Mouse (Mus musculus) MEL (cell line): ENCODE measurements at regions not wholly inside any gene's neighbourhood (a gene's known extent, or its start where the extent isn't known, plus 50 kb on each side); places are given as distances from the start of the nearest gene placed in this dataset.

ENCODE experiments used
- DNase-seq: peaks from one replicate; pipeline ENCODE4 v3.0.0; 2011; ENCODE audit warnings: low read depth, low spot score
- H3K27ac ChIP-seq: 2 replicates; pipeline ENCODE4 v1.5.1; 2012; ENCODE audit warnings: low read depth, mild to moderate bottlenecking, control low read depth, low read length, moderate library complexity; ENCODE audit not compliant: control insufficient read depth
- H3K27me3 ChIP-seq, 2 experiments: fragments of 150-350 bp in 1 of 2; sonication (generic) in 1 of 2; 2 replicates each; pipeline ENCODE4 v1.6.1; 2012; ENCODE audit warnings: low read length in 2 of 2, mild to moderate bottlenecking in 2 of 2, improper control_type of control experiment in 1 of 2, moderate library complexity in 1 of 2; ENCODE audit not compliant: insufficient read depth in 2 of 2, control insufficient read depth in 1 of 2
- H3K36me3 ChIP-seq, 2 experiments: 2 replicates each; pipeline ENCODE4 v1.6.1; 2012 to 2014; ENCODE audit warnings: low read length in 2 of 2, improper control_type of control experiment in 1 of 2, inconsistent platforms in 1 of 2, mild to moderate bottlenecking in 1 of 2; ENCODE audit not compliant: insufficient read depth in 2 of 2, control insufficient read depth in 1 of 2
- H3K4me1 ChIP-seq, 2 experiments: fragments of 150-350 bp in 1 of 2; sonication (generic) in 1 of 2; 2 replicates each; pipeline ENCODE4 v1.6.1; 2012; ENCODE audit warnings: low read length in 2 of 2, improper control_type of control experiment in 1 of 2, mild to moderate bottlenecking in 1 of 2; ENCODE audit not compliant: insufficient read depth in 2 of 2, control insufficient read depth in 1 of 2
- H3K4me3 ChIP-seq, 2 experiments: fragments of 150-350 bp in 1 of 2; sonication (generic) in 1 of 2; 2 replicates each; pipeline ENCODE4 v1.5.1; 2012; ENCODE audit warnings: low read depth in 2 of 2, low read length in 2 of 2, mild to moderate bottlenecking in 2 of 2, moderate library complexity in 2 of 2, control low read depth in 1 of 2, improper control_type of control experiment in 1 of 2; ENCODE audit not compliant: control insufficient read depth in 1 of 2, insufficient read depth in 1 of 2
- H3K79me2 ChIP-seq: 2 replicates; pipeline ENCODE4 v1.6.1; 2012; ENCODE audit warnings: mild to moderate bottlenecking, low read length, moderate library complexity; ENCODE audit not compliant: control insufficient read depth, poor library complexity, insufficient read depth
- H3K9ac ChIP-seq: 2 replicates; pipeline ENCODE4 v1.6.1; 2012; ENCODE audit warnings: low read depth, mild to moderate bottlenecking, control low read depth, low read length, moderate library complexity; ENCODE audit not compliant: control insufficient read depth, poor library complexity, severe bottlenecking
- H3K9me3 ChIP-seq: fragments of 150-350 bp; sonication (generic); replicated peaks from 2 replicates; pipeline ENCODE4 v1.6.1; 2012; ENCODE audit warnings: mild to moderate bottlenecking, low read length, improper control_type of control experiment, moderate library complexity; ENCODE audit not compliant: insufficient read depth
- CHD1 ChIP-seq: IDR thresholded peaks from 2 replicates; pipeline ENCODE4 v1.6.1; 2012; ENCODE audit warnings: low read depth, mild to moderate bottlenecking, inconsistent platforms, low read length, improper control_type of control experiment
- CTCF ChIP-seq, 3 experiments: IDR thresholded peaks in 2 of 3; conservative IDR thresholded peaks in 1 of 3; 2 replicates each; pipeline ENCODE4 v1.5.1; 2011 to 2012; ENCODE audit warnings: low read length in 3 of 3, low read depth in 2 of 3, mild to moderate bottlenecking in 2 of 3, improper control_type of control experiment in 1 of 3, inconsistent platforms in 1 of 3, mixed read lengths in 1 of 3, moderate library complexity in 1 of 3; ENCODE audit not compliant: control insufficient read depth in 1 of 3, insufficient read depth in 1 of 3, poor library complexity in 1 of 3, severe bottlenecking in 1 of 3
- ELF1 ChIP-seq: IDR thresholded peaks from 2 replicates; pipeline ENCODE4 v1.6.1; 2014; ENCODE audit warnings: low read depth, mild to moderate bottlenecking, inconsistent platforms, low read length, improper control_type of control experiment, moderate library complexity
- ETS1 ChIP-seq: IDR thresholded peaks from 2 replicates; pipeline ENCODE4 v1.6.1; 2012; ENCODE audit warnings: low read depth, mild to moderate bottlenecking, inconsistent platforms, low read length, improper control_type of control experiment, moderate library complexity
- HCFC1 ChIP-seq: IDR thresholded peaks from 2 replicates; pipeline ENCODE4 v1.6.1; 2012; ENCODE audit warnings: low read depth, mild to moderate bottlenecking, inconsistent platforms, low read length, improper control_type of control experiment, moderate library complexity
- MAX ChIP-seq: IDR thresholded peaks from 2 replicates; pipeline ENCODE4 v1.6.1; 2011; ENCODE audit warnings: low read length, improper control_type of control experiment
- MEF2A ChIP-seq: IDR thresholded peaks from 2 replicates; pipeline ENCODE4 v1.6.1; 2014; ENCODE audit warnings: low read depth, mild to moderate bottlenecking, inconsistent platforms, low read length, improper control_type of control experiment; ENCODE audit not compliant: poor library complexity, insufficient replicate concordance, severe bottlenecking; ENCODE audit errors: extremely low read depth
- MXI1 ChIP-seq: IDR thresholded peaks from 2 replicates; pipeline ENCODE4 v1.6.1; 2011; ENCODE audit warnings: mild to moderate bottlenecking, low read depth, low read length, improper control_type of control experiment
- MYB ChIP-seq: IDR thresholded peaks from 2 replicates; pipeline ENCODE4 v1.6.1; 2011; ENCODE audit warnings: mild to moderate bottlenecking, low read depth, low read length, improper control_type of control experiment
- MYC ChIP-seq: IDR thresholded peaks from 2 replicates; pipeline ENCODE4 v1.6.1; 2011; ENCODE audit warnings: low read depth, mild to moderate bottlenecking, low read length, improper control_type of control experiment, moderate library complexity
- NELFE ChIP-seq: IDR thresholded peaks from 2 replicates; pipeline ENCODE4 v1.6.1; 2011; ENCODE audit warnings: low read depth, low read length, improper control_type of control experiment
- NRF1 ChIP-seq: IDR thresholded peaks from 2 replicates; pipeline ENCODE4 v1.6.1; 2014; ENCODE audit warnings: low read depth, mild to moderate bottlenecking, inconsistent platforms, low read length, improper control_type of control experiment, moderate library complexity; ENCODE audit not compliant: poor library complexity, insufficient read depth, severe bottlenecking
- POLR2A ChIP-seq, 2 experiments: IDR thresholded peaks; 2 replicates each; pipeline ENCODE4 v1.6.1; 2011 to 2012; ENCODE audit warnings: low read length in 2 of 2, mild to moderate bottlenecking in 2 of 2, control low read depth in 1 of 2, improper control_type of control experiment in 1 of 2, low read depth in 1 of 2, moderate library complexity in 1 of 2; ENCODE audit not compliant: control insufficient read depth in 1 of 2, insufficient read depth in 1 of 2, poor library complexity in 1 of 2
- POLR2AphosphoS5 ChIP-seq: IDR thresholded peaks from 2 replicates; pipeline ENCODE4 v1.6.1; 2012; ENCODE audit warnings: low read depth, borderline replicate concordance, mild to moderate bottlenecking, inconsistent platforms, low read length, moderate library complexity, mixed read lengths
- RAD21 ChIP-seq: IDR thresholded peaks from 2 replicates; pipeline ENCODE4 v1.6.1; 2011; ENCODE audit warnings: mild to moderate bottlenecking, low read depth, low read length, improper control_type of control experiment
- SIN3A ChIP-seq: IDR thresholded peaks from 2 replicates; pipeline ENCODE4 v1.6.1; 2012; ENCODE audit warnings: low read length, improper control_type of control experiment, inconsistent platforms
- SMC3 ChIP-seq: IDR thresholded peaks from 2 replicates; pipeline ENCODE4 v1.6.1; 2011; ENCODE audit warnings: low read depth, low read length, improper control_type of control experiment
- TAL1 ChIP-seq: IDR thresholded peaks from 2 replicates; pipeline ENCODE4 v1.6.1; 2012; ENCODE audit warnings: mild to moderate bottlenecking, inconsistent platforms, low read length, moderate library complexity, mixed read lengths
- TCF12 ChIP-seq: IDR thresholded peaks from 2 replicates; pipeline ENCODE4 v1.6.1; 2014; ENCODE audit warnings: low read depth, mild to moderate bottlenecking, inconsistent platforms, low read length, improper control_type of control experiment, moderate library complexity
- USF1 ChIP-seq: IDR thresholded peaks from 2 replicates; pipeline ENCODE4 v1.6.1; 2014; ENCODE audit warnings: low read depth, mild to moderate bottlenecking, inconsistent platforms, low read length, improper control_type of control experiment, moderate library complexity
- ZKSCAN1 ChIP-seq: IDR thresholded peaks from 2 replicates; pipeline ENCODE4 v1.6.1; 2012; ENCODE audit warnings: low read depth, mild to moderate bottlenecking, inconsistent platforms, low read length, improper control_type of control experiment, moderate library complexity
- ZMIZ1 ChIP-seq: IDR thresholded peaks from 2 replicates; pipeline ENCODE4 v1.6.1; 2012; ENCODE audit warnings: low read depth, mild to moderate bottlenecking, inconsistent platforms, low read length, improper control_type of control experiment, moderate library complexity
- ZNF384 ChIP-seq: IDR thresholded peaks from 2 replicates; pipeline ENCODE4 v1.6.1; 2012; ENCODE audit warnings: low read depth, mild to moderate bottlenecking, inconsistent platforms, low read length, improper control_type of control experiment

DNA sequence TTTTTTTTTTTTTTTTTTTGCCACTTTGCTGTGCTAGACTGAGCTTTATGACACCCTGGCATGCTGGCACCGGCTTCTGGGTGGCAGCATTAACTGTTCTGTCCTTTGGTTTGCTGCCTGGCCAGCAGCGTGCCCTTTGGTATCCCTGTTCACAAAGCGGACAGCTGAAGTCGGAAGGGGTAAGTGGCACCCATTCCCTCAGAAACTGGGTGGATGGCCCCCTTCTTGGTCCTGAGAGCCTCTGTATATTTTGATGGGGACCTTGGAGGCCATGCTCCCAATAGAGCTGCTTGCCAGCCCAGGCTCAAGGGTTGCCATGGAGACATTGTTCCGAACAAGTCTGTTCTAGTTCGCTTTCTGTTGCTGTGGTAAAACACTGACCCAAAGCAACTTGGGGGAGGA is 143.9 kb upstream of the Tle3 start:
- no peak overlapping the region for H3K27ac ChIP-seq
- DNase-seq = no peak
- TF ChIP-seq ZKSCAN1 (no peak), RAD21 (no peak), MYB (no peak), ZNF384 (no peak), SMC3 (no peak), CHD1 (no peak), NRF1 (no peak), MAX (no peak), USF1 (no peak), SIN3A (no peak), POLR2A (IDR thresholded peaks at IDR 0.05; ENCODE audit: control insufficient read depth in 1 of 2, insufficient read depth in 1 of 2, low read depth in 1 of 2, low read length in 2 of 2, poor library complexity in 1 of 2) (no peak), TCF12 (no peak), TAL1 (no peak), NELFE (no peak), MEF2A (no peak), CTCF (IDR thresholded peaks at IDR 0.05 in 2 of 3, conservative IDR thresholded peaks at IDR 0.05 in 1 of 3; ENCODE audit: control insufficient read depth in 1 of 3, insufficient read depth in 1 of 3, low read depth in 2 of 3, low read length in 3 of 3, poor library complexity in 1 of 3, severe bottlenecking in 1 of 3) (no peak), POLR2AphosphoS5 (no peak), HCFC1 (no peak), ZMIZ1 (no peak)
- H3K79me2 ChIP-seq = no peaks in the 10 kb centered on the region
- H3K4me3 ChIP-seq = no peak overlapping the region
- H3K9ac ChIP-seq = no peak overlapping the region
- H3K27me3 ChIP-seq = no peaks in the 10 kb centered on the region; a peak in 1 of 4 replicates
- no peaks in the 10 kb centered on the region for H3K36me3 ChIP-seq
- no peaks in the 10 kb centered on the region for H3K4me1 ChIP-seq
- H3K9me3 ChIP-seq = no peaks in the 10 kb centered on the region

DNA sequence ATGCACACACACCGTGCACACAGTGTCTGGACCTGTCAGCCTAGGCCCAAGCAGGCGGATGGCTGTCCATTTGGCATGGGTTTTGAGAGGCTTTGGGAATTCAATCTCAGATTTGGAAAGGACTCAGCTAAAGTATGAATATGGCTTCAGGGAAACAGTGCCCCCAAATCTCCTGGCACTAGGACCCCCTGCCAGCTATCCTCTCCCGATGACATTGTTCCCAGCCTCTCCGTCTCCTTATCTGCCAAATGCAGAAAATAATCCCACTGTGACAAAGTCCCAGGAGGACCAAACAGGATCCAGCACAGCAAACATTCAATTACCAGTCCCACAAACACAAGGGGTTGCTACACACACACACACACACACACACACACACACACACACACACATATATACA is 141.9 kb upstream of the Tle3 start:
- Histone ChIP-seq H3K4me1 (no peaks in the 10 kb centered on the region), H3K9ac (no peak overlapping the region), H3K36me3 (no peaks in the 10 kb centered on the region), H3K9me3 (no peaks in the 10 kb centered on the region), H3K4me3 (no peak overlapping the region), H3K27ac (no peak overlapping the region), H3K79me2 (no peaks in the 10 kb centered on the region), H3K27me3 (no peaks in the 10 kb centered on the region; a peak in 1 of 4 replicates)
- no peak for TF ChIP-seq MXI1
- TF ChIP-seq HCFC1 = no peak
- TF ChIP-seq MYC = no peak
- no peak for TF ChIP-seq ZKSCAN1
- TF ChIP-seq ETS1 = no peak
- no peak for TF ChIP-seq ELF1
- no peak for TF ChIP-seq MEF2A
- no peak for DNase-seq
